Mouse (Mus musculus): ENCODE results near the gene Gm42906.

The Gm42906 gene

DNA sequence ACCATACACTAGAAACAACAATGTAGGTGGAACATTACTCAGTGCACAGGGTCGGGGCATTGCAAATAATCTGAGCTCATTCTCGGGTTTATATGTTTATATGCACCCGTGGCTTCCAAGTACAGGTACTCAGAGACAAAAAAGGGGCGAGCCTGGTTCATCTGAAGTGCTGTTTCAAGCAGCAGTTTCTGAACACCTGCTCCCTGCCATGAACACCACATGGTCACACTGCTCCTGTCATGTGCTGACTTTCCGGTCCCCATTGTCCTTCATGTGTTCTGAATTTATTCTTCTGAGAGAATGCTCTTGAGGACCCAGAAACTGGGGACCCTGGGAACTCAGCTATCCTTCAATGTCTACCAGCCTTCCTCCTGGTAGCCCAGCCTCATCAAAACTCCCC is 282.2 kb downstream of the Gm42906 start:
- DNase-seq (ENCODE audit: low spot score), result no peak

- no peak for DNase-seq (ENCODE audit: low spot score)
Measured at GRCm38 (mm10) chr5:151143955-151144354, 284.0 kb downstream of the Gm42906 start.

- DNase-seq (ENCODE audit: low spot score), result no peak
Measured at GRCm38 (mm10) chr5:151142671-151143601, 285.0 kb downstream of the Gm42906 start.

DNA sequence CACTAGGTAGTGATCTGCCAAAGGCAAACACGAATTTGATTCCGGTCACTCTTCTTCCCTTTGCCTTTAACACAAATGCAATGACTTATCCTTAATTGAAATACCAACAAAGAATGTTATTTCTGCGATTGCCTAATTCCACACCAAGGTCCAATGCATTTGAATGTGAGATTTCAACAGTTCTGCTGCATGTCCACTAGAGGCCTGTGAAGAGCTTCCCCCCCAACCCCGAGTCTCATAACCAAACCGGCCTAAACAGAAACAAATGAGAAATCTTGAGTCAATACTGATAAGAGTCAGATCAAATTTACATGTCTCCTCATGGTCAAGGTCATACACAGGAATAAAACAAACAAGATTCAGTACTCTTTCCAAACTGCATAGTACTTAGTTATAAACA is 285.7 kb downstream of the Gm42906 start:
- DNase-seq (ENCODE audit: low spot score), result no peak

- no peak for DNase-seq (ENCODE audit: low spot score)
Measured at GRCm38 (mm10) chr5:151137901-151138300, 290.1 kb downstream of the Gm42906 start.

GRCm38 (mm10) chr5:151137311-151137710 is 290.7 kb downstream of the Gm42906 start:
- no peak for DNase-seq (ENCODE audit: low spot score)

GRCm38 (mm10) chr5:151135965-151136364 is 292.0 kb downstream of the Gm42906 start:
- no peak for DNase-seq (ENCODE audit: low spot score)

GRCm38 (mm10) chr5:151135078-151135826 is 292.7 kb downstream of the Gm42906 start:
- DNase-seq (ENCODE audit: low spot score), result no peak

- DNase-seq (ENCODE audit: low spot score), result no peak
Measured at GRCm38 (mm10) chr5:151134202-151134601, 293.8 kb downstream of the Gm42906 start.

GRCm38 (mm10) chr5:151133744-151134143 is 294.2 kb downstream of the Gm42906 start:
- no peak for DNase-seq (ENCODE audit: low spot score)

GRCm38 (mm10) chr5:151129762-151130161 is 298.2 kb downstream of the Gm42906 start:
- no peak for DNase-seq (ENCODE audit: low spot score)

DNA sequence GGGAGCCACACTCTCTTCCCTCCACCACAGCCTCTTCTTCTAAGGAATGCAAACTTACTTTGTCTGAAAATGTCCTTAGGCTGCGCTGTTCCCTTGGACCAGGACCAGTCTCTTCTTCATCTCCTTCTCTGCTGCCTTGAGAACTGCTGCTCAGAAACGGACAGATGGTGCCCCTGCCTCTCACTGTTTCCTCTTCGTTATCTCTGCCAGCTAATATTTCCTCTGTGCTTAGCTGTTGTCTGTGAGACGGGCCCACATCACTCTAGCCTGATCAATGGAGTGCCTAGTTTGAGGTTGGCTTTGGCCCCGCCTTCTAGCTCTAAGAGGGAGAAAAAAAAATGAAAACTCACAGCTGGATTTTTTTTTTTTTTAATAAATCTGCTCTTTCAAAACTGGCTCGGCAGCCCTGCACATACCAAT is 300.7 kb downstream of the Gm42906 start:
- no peak for DNase-seq (ENCODE audit: low spot score)

- no peak for DNase-seq (ENCODE audit: low spot score)
Measured at GRCm38 (mm10) chr5:151126608-151127005, 301.4 kb downstream of the Gm42906 start.

DNA sequence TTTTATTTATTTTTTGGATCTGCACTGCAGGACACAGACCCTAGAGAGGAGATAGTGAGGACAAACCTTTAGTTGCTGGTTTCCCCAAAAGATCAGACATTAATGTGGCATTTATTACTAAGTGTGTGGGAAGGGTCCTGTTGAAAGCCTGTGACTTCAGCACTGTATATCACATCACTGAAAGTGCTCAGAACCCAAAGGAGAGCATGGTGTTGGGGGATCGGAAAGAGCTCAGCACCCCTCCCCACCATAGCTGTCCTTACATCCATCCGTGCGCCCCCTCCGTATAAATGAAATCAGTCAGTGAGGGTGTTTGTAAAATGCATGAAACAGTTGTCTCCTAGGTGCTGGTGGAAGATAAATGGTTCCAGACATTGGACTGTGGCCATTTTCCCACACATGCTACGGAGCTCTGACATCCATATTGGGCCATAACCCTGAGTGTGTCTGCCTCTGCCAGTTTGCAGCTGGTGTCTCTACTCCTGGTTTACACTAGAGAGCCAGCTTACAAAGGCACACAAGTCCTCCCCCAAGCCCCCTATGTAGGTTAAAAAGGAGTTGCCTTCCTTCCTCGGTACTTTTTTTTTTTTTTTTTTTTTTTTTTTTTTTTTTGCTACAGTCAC is 301.9 kb downstream of the Gm42906 start:
- DNase-seq (ENCODE audit: low spot score), result no peak

DNA sequence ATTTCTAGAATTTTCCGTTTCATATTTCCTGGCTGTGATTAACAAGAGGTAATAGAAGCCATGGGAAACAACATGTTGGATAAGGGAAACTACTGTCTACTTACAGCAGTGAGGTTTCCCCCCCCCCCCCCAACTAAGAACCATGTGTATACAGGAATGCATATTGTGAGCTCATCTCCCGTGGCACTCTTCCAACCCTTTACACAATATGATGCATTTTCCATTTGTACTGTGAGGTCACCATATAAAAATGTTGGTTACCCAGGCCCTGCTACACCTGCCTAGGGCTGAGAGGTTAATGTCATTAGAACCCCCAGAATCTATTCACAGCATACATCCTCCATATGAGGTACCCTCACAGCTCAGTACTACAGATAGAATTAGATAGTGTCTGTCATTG is 310.1 kb downstream of the Gm42906 start:
- no peak for DNase-seq (ENCODE audit: low spot score)

GRCm38 (mm10) chr5:151116192-151116887 is 311.6 kb downstream of the Gm42906 start:
- no peak for DNase-seq (ENCODE audit: low spot score)

- no peak for DNase-seq (ENCODE audit: low spot score)
Measured at GRCm38 (mm10) chr5:151112743-151113142, 315.2 kb downstream of the Gm42906 start.

- DNase-seq (ENCODE audit: low spot score), result no peak
Measured at GRCm38 (mm10) chr5:151111080-151111871, 316.7 kb downstream of the Gm42906 start.

DNA sequence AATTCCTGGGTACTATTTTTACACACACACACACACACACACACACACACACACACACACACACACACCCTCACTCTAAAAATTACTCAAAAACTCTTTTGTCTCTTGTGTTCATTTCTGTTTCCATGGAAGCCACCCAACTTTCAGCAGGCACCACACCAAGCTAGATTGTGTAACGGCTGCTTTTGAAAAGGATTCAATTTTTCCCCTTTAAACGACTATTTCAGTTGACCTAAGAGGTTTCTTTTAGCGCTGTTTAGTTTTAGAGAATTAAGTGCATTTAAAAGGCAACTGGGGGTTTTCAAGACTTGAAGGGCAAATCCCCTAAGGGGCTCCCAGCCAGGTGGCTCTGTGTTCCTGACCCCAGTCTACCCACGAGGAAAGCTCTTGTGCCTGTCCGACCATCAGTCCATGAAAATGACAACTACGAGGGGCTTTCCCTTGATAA is 317.5 kb downstream of the Gm42906 start:
- DNase-seq (ENCODE audit: low spot score), result no peak

- no peak for DNase-seq (ENCODE audit: low spot score)
Measured at GRCm38 (mm10) chr5:151109822-151110221, 318.1 kb downstream of the Gm42906 start.

GRCm38 (mm10) chr5:151108955-151109354 is 319.0 kb downstream of the Gm42906 start:
- DNase-seq (ENCODE audit: low spot score), result no peak
